Mouse (Mus musculus) lung, adult 2 months (tissue): ENCODE data around the gene Snrpa1.

Experiments used
- CTCF ChIP-seq: fragments of 200-500 bp; IDR thresholded peaks from 2 replicates; pipeline ENCODE4 v1.5.1; 2011; ENCODE audit warnings: mild to moderate bottlenecking, low read length, control low read depth; ENCODE audit not compliant: insufficient read depth
- POLR2A ChIP-seq: fragments of 200-500 bp; IDR thresholded peaks from 2 replicates; pipeline ENCODE4 v1.6.1; 2011; ENCODE audit warnings: low read depth, mild to moderate bottlenecking, control low read depth, low read length, borderline replicate concordance; ENCODE audit errors: extremely low read depth

GRCm38 (mm10) chr7:66106581-66107056 is 47.8 kb downstream of the Snrpa1 start:
- TF ChIP-seq POLR2A: no peak
- TF ChIP-seq CTCF: no peak
